Mouse (Mus musculus) forebrain, embryonic 11.5 days (tissue): ENCODE measurements around the gene Emsy. TPM values are rescaled to one million over a fixed set of nuclear protein-coding genes. Genes with fewer than 3 reads are reported as not detected.

Experiments used
- ATAC-seq: fragments of 200-750 bp; cut with Nextera tagmentation; replicated peaks from 2 replicates; pipeline ENCODE4 v1.8.0; 2017; ENCODE audit warnings: moderate TSS enrichment; ENCODE audit not compliant: low FRiP score
- DNase-seq: peaks from one replicate; pipeline ENCODE4 v3.0.0-alpha.2; 2017; ENCODE audit warnings: low spot score
- H3K27ac ChIP-seq: fragments of 300-500 bp; sonication (generic); 2 replicates; pipeline ENCODE4 v1.5.1; 2014; ENCODE audit warnings: low read depth, low read length
- H3K27me3 ChIP-seq: fragments of 300-500 bp; sonication (generic); 2 replicates; pipeline ENCODE4 v1.6.1; 2014; ENCODE audit warnings: mild to moderate bottlenecking, low read length, mixed read lengths; ENCODE audit not compliant: control insufficient read depth, insufficient read depth
- H3K36me3 ChIP-seq: fragments of 300-500 bp; sonication (generic); 2 replicates; pipeline ENCODE4 v1.6.1; 2014; ENCODE audit warnings: mild to moderate bottlenecking, low read length, moderate library complexity, mixed read lengths; ENCODE audit not compliant: control insufficient read depth, insufficient read depth
- H3K4me1 ChIP-seq: fragments of 300-500 bp; sonication (generic); replicated peaks from 2 replicates; pipeline ENCODE4 v1.6.1; 2014; ENCODE audit warnings: low read length, mixed read lengths; ENCODE audit not compliant: control insufficient read depth, insufficient read depth
- H3K4me2 ChIP-seq: fragments of 300-500 bp; sonication (generic); 2 replicates; pipeline ENCODE4 v1.6.1; 2014; ENCODE audit warnings: low read depth, mild to moderate bottlenecking, low read length, moderate library complexity, mixed read lengths; ENCODE audit not compliant: severe bottlenecking
- H3K4me3 ChIP-seq: fragments of 300-500 bp; sonication (generic); 2 replicates; pipeline ENCODE4 v1.5.1; 2014; ENCODE audit warnings: low read depth, low read length
- H3K9ac ChIP-seq: fragments of 300-500 bp; sonication (generic); 2 replicates; pipeline ENCODE4 v1.6.1; 2014; ENCODE audit warnings: low read length
- H3K9me3 ChIP-seq: fragments of 300-500 bp; sonication (generic); 2 replicates; pipeline ENCODE4 v1.6.1; 2016; ENCODE audit warnings: low read length, mixed read lengths; ENCODE audit not compliant: control insufficient read depth
- WGBS: fragments of 180-500 bp; shearing (Covaris S2); extraction: QIAGEN DNeasy Blood & Tissue Kit; methylation state at CpG from one replicate; pipeline ENCODE4 v1.1.7; 2014; 5-methylcytosine and 5-hydroxymethylcytosine counted together
- polyA plus RNA-seq: library from polyadenylated mRNA; unstranded; fragments of >200 nt; fragmentation: Nextera tagmentation; extraction: Ambion mirVana; gene quantifications from 2 replicates; pipeline ENCODE4 v1.2.1, GENCODE M21; 2014

Gene Emsy
- polyA plus RNA-seq, 1 experiment from 2014 or later: 67.5 TPM

- no peak overlapping the region for H3K4me3 ChIP-seq
- ATAC-seq (no peak), DNase-seq (no peak)
- H3K36me3 ChIP-seq: no peaks in the 10 kb centered on the region; the same call in 1 of the 2 replicates
- H3K9ac ChIP-seq: no peak overlapping the region
- no peak overlapping the region for H3K4me2 ChIP-seq
- H3K9me3 ChIP-seq: no peaks in the 10 kb centered on the region
- no peaks in the 10 kb centered on the region for H3K27me3 ChIP-seq
- no peak overlapping the region for H3K27ac ChIP-seq
- WGBS: 89% methylated on average over 2 of the region's 2 CpGs
- no peaks in the 10 kb centered on the region for H3K4me1 ChIP-seq
These were observed 4.9 kb downstream of the Emsy start for GRCm38 (mm10) chr7:98651651-98652050.

- ATAC-seq (no peak), DNase-seq (no peak)
- Histone ChIP-seq H3K4me3 (no peak overlapping the region), H3K36me3 (0 out of 2 replicates have a peak, but pooled peaks cover 4% of the 10 kb centered on the region), H3K27me3 (no peaks in the 10 kb centered on the region), H3K4me2 (no peak overlapping the region), H3K27ac (no peak overlapping the region), H3K9ac (no peak overlapping the region; the same call in 1 of the 2 replicates), H3K9me3 (no peaks in the 10 kb centered on the region), H3K4me1 (no peaks in the 10 kb centered on the region)
- WGBS: 0% methylated on average over 1 of the region's 1 CpGs
These were observed 12.3 kb downstream of the Emsy start for GRCm38 (mm10) chr7:98644238-98644637.

GRCm38 (mm10) chr7:98636607-98637006 is 20.0 kb downstream of the Emsy start:
- Histone ChIP-seq H3K4me1 (no peaks in the 10 kb centered on the region), H3K36me3 (0 out of 2 replicates have a peak, but pooled peaks cover 4% of the 10 kb centered on the region), H3K27me3 (no peaks in the 10 kb centered on the region), H3K4me3 (no peak overlapping the region), H3K9ac (no peak overlapping the region), H3K4me2 (no peak overlapping the region), H3K9me3 (no peaks in the 10 kb centered on the region), H3K27ac (no peak overlapping the region)
- 95% methylated on average over 2 of the region's 2 CpGs for WGBS
- ATAC-seq (no peak), DNase-seq (no peak)

GRCm38 (mm10) chr7:98633032-98633431 is 23.6 kb downstream of the Emsy start:
- Histone ChIP-seq H3K36me3 (peaks cover 5% of the 10 kb centered on the region; the same call in 1 of the 2 replicates), H3K27ac (no peak overlapping the region), H3K4me2 (no peak overlapping the region), H3K4me1 (no peaks in the 10 kb centered on the region), H3K4me3 (no peak overlapping the region), H3K27me3 (no peaks in the 10 kb centered on the region), H3K9me3 (no peaks in the 10 kb centered on the region), H3K9ac (no peak overlapping the region)
- no peak for ATAC-seq
- DNase-seq: no peak
- WGBS: 75% methylated on average over 3 of the region's 3 CpGs

GRCm38 (mm10) chr7:98629947-98630346 is 26.6 kb downstream of the Emsy start:
- no peak for DNase-seq
- H3K4me3 ChIP-seq: no peak overlapping the region
- H3K27me3 ChIP-seq: no peaks in the 10 kb centered on the region
- H3K27ac ChIP-seq: no peak overlapping the region
- ATAC-seq: no peak
- 94% methylated on average over 7 of the region's 7 CpGs for WGBS
- no peaks in the 10 kb centered on the region for H3K9me3 ChIP-seq
- no peaks in the 10 kb centered on the region for H3K4me1 ChIP-seq
- no peak overlapping the region for H3K4me2 ChIP-seq
- H3K9ac ChIP-seq: no peak overlapping the region
- peaks cover 5% of the 10 kb centered on the region; the same call in 1 of the 2 replicates for H3K36me3 ChIP-seq

- H3K27ac ChIP-seq: no peak overlapping the region
- 96% methylated on average over 2 of the region's 2 CpGs for WGBS
- no peak overlapping the region for H3K4me2 ChIP-seq
- no peaks in the 10 kb centered on the region for H3K27me3 ChIP-seq
- no peaks in the 10 kb centered on the region for H3K4me1 ChIP-seq
- no peak overlapping the region for H3K4me3 ChIP-seq
- DNase-seq: no peak
- H3K36me3 ChIP-seq: peaks cover 6% of the 10 kb centered on the region; the same call in 1 of the 2 replicates
- no peak for ATAC-seq
- H3K9me3 ChIP-seq: no peaks in the 10 kb centered on the region
- no peak overlapping the region for H3K9ac ChIP-seq
These were observed 38.8 kb downstream of the Emsy start for GRCm38 (mm10) chr7:98617739-98618138.

- no peak for DNase-seq
- H3K4me3 ChIP-seq: no peak overlapping the region
These were observed 43.6 kb downstream of the Emsy start for GRCm38 (mm10) chr7:98612936-98613335.

GRCm38 (mm10) chr7:98608520-98608919 is 48.1 kb downstream of the Emsy start:
- no peak for DNase-seq
- Histone ChIP-seq H3K27ac (no peak overlapping the region), H3K4me2 (no peak overlapping the region), H3K9me3 (no peaks in the 10 kb centered on the region), H3K27me3 (no peaks in the 10 kb centered on the region), H3K9ac (no peak overlapping the region), H3K36me3 (no peaks in the 10 kb centered on the region; the same call in 1 of the 2 replicates), H3K4me3 (no peak overlapping the region), H3K4me1 (no peaks in the 10 kb centered on the region)
- ATAC-seq: no peak

More at GRCm38 (mm10) chr7:98612936-98613335, 43.6 kb downstream of the Emsy start:
- Histone ChIP-seq H3K27ac (no peak overlapping the region), H3K4me1 (no peaks in the 10 kb centered on the region), H3K27me3 (no peaks in the 10 kb centered on the region), H3K9me3 (no peaks in the 10 kb centered on the region), H3K36me3 (peaks cover 2% of the 10 kb centered on the region; the same call in 1 of the 2 replicates), H3K4me2 (no peak overlapping the region), H3K9ac (no peak overlapping the region)
- no peak for ATAC-seq
- 97% methylated on average over 1 of the region's 1 CpGs for WGBS

- no peak for ATAC-seq
- Histone ChIP-seq H3K4me2 (no peak overlapping the region), H3K27ac (no peak overlapping the region), H3K4me3 (no peak overlapping the region), H3K9me3 (no peaks in the 10 kb centered on the region), H3K27me3 (no peaks in the 10 kb centered on the region), H3K9ac (no peak overlapping the region), H3K36me3 (no peaks in the 10 kb centered on the region; the same call in 1 of the 2 replicates), H3K4me1 (no peaks in the 10 kb centered on the region)
- WGBS: 85% methylated on average over 4 of the region's 4 CpGs
- DNase-seq: no peak
These were observed 49.4 kb downstream of the Emsy start for GRCm38 (mm10) chr7:98607158-98607557.
